Mouse (Mus musculus) spleen, adult 2 months (tissue): ENCODE data around the gene Olfml2b.

Experiments
- CTCF ChIP-seq: fragments of 200-500 bp; IDR thresholded peaks from 2 replicates; pipeline ENCODE4 v1.5.1; 2011; ENCODE audit warnings: mild to moderate bottlenecking, inconsistent platforms; ENCODE audit not compliant: insufficient read depth, insufficient read length, insufficient replicate concordance; ENCODE audit errors: extremely low read depth
- POLR2A ChIP-seq: fragments of 200-500 bp; IDR thresholded peaks from 2 replicates; pipeline ENCODE4 v1.6.1; 2011; ENCODE audit warnings: low read depth, low read length, inconsistent platforms

DNA sequence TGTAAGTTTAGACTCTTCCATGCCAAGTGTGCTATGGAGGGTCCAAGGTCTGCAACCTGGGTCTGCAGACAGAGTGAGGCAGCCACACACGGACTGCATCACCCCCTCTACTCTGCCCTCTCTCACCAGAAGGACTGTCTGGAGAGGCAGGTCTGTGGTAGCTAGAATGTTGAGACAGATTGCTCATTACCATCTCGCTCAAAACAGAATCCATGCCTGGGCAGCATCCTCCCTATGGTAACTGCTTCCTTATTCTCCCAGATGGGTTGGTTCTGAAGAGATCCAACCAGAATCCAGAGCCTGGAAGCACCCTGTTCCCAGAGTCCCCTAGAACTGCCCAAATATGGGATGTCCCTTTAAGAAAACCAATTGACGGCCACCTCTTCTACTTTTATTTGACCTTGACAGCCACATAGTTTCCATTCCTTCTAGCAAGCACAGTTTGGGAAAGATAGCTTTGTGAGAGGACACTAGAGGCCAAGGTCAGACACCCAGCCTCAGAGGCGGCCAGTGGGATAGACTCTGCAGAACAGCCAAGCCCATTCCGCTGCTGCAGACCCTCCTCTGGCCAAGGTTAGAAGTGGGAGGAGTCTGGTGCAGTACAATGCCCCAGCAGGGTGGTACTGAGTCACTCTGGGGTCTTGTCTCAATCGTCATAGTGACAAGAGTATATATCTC, 6.9 kb downstream of the Olfml2b start:
- TF ChIP-seq CTCF: no peak
- TF ChIP-seq POLR2A: no peak
